Mouse (Mus musculus) granulocyte monocyte progenitor cell, adult 5-6 weeks (primary cell): Measurements from ENCODE around the gene Spint4. TPM values are rescaled to one million over a fixed set of nuclear protein-coding genes. Genes with fewer than 3 reads are reported as not detected.
"Not testable (repeated sequence)": the region's sequence is repeated elsewhere in the genome, so short reads cannot be mapped to it uniquely, and the experiment has no call there.

Experiments used
- ATAC-seq: replicated peaks from 2 replicates; pipeline ENCODE4 v1.8.0; 2016; ENCODE audit warnings: mild to moderate bottlenecking, moderate TSS enrichment, inconsistent platforms; ENCODE audit not compliant: poor library complexity, severe bottlenecking
- total RNA-seq, 2 experiments: library from RNA; stranded (forward) in 1 of 2; stranded (reverse) in 1 of 2; fragments of 200-712, 200-1000 nt in 1 of 2; fragments of >200 nt in 1 of 2; fragmentation: Nextera tagmentation in 1 of 2; gene quantifications; 2 replicates each; pipeline ENCODE4 v1.2.3; 2014 to 2017

Gene Spint4
- total RNA-seq (2014; fragmentation: Nextera tagmentation) (not detected in 2 replicates), total RNA-seq (2017) (not detected in 2 replicates)

DNA sequence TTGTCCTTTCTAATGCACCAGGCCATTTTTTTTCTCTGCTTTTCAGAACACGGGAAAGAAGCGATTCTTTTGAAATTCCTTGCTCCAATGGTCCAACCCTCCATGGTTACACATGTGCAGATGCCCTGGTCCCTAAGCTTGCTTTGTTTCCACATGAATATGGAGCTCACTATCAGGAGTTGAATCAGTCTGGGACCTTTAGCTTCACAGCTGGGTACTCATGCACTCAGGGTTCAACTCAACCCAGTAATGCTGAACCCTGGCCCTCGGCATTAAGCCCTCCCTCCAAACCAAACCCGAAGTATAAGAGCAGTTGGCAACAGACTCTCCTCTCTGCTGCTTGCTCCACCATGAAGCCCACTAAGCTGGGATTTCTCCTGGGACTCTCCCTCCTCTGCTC is at the start of gene Spint4:
Gene Spint4, plus strand, starts transcription at position 301 of the 400 bp plus-strand sequence.
- no peak for ATAC-seq

- ATAC-seq = peak; percentile 98
Observed at GRCm38 (mm10) chr2:164655858-164656257, 42.4 kb upstream of the Spint4 start, which contains the start of gene Wfdc10. Gene Wfdc10 (plus strand): TSS chr2:164656046.

- ATAC-seq = no peak
Observed at GRCm38 (mm10) chr2:164656483-164656882, 41.8 kb upstream of the Spint4 start, which contains the start of gene Wfdc9. Gene Wfdc9 (minus strand): TSS chr2:164656583.

GRCm38 (mm10) chr2:164664851-164665250 is 33.5 kb upstream of the Spint4 start:
- ATAC-seq = no peak

DNA sequence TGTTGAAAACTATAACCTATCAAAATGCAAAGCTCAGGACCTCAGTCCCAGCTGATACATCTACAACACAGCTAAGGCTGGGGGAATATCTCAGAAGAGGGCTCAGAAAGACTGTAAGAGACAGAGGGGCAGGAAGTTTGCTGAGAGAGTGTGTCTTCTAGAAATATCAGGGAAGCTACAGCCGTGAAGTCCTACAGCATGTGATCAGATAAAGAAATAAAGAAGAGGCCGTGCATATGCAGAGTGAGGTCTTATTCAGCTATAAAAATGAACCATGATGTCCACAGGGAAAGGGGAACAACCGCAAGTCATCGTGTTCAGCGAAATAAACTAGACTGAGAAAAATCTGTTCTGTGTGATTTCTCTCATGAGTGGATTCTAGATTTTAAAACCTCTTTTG is 28.0 kb upstream of the Spint4 start:
- ATAC-seq = no peak

DNA sequence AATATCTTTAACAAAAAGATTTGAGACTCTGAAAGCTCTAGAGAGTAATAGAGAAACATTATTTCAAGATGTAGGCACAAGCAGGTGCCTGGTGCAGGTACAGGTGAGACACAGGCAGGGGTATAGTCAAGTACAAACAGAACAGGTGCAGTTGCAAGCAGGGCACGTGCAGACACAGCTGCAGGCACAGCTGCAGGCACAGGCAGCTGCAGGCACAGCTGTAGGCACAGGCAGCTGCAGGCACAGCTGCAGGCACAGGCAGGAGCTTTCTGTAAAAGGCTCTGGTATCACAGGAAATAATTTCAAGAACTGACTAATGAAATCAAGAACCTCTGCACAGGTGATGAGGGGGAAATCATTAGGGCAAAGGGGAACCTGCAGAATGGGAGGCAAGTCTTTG is 27.4 kb upstream of the Spint4 start:
- ATAC-seq = no peak

DNA sequence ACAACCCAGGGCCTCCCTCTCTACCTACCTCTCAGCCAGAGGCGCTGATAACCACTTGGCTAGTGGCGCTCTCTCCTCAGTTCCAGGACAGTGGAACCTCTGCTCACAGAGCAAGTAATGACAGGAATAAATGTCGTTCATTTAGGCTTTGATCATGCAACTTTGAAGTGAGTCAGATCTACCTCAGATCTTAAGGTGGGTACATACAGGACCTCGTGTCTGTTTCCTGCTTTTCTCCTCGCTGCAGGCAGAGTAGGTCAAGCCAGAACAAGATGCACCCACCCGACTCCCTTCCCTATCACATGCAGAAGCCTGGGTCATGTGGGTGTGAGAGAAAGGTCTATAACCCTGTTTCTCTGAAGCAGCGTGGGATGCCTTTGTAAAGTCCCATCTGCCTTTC is 24.3 kb upstream of the Spint4 start, which contains the start of gene Wfdc11:
Gene Wfdc11, minus strand, starts transcription at position 101 of the 400 bp plus-strand sequence.
- no peak for ATAC-seq

- no peak for ATAC-seq
Observed at GRCm38 (mm10) chr2:164676103-164676502, 22.2 kb upstream of the Spint4 start.

DNA sequence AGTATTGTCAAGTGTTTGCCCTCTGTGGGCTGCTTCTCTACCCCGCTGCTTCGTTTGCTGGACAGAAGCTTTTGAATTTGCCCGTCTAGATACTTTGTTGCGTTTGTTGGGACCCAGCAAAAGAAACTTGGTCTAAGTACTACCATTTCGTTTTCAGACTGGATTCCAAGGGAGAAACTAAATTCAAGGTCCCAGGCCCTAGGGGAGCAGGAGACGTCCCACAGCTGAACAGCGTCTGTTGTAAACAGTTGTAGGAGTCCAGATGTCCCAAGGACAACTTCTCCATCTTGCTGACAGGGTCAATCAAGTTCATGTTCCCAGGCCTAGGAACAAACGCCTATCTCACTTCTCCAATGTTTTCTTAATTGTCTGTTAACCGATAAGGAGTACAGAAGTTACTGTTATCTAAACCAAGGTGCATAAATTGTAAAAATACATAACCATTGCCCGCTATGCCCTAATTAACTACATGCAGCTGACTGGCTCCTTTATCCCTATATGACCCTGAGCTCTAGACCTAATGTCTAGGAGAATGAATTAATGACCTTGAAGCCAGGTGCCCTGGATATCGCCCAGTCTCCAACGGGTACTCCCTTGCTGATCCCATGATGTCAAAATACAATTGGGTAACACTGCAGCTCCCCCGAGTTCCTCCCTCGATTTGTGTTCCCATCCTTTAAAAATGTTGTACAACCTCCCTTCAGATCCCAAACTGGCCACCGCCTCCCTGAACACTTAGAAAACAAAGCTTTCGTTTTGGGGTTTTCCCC is 21.2 kb upstream of the Spint4 start:
- no peak for ATAC-seq

DNA sequence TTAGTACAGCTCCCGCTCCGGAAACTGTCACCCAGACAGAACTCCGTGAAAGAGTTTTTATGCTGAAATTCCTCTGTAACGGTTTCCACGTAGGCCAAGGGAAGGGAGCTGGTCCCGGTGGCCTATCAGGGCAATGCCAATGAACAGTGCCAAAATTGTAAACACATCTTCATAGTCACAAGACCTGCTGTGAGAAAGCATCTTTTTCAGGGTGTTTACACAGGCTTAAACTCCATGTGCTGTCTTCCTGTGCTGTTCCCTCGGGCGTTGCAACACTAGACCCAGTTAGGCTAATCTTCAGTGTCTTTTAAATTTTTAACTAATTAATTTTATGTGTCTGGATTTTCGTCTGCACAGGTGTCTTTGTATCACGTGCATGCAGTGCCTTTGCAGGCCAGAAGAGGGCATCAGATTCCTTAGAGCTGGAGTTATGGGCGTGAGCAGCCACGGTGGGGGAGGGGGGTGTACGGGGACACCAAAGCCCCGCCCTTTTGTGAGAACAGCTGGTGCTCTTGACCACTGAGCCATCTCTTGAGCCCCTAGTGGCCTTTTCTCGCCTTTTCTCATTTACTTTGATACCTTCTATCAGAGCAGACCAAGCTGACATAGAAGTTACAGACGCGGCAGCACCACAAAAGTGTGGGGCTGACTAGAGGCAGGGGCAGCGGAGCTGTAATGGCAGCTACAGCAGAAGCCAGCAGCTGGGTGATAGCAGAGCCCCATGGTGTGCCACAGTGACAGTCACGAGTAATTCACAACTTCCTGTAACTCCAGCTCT is 19.3 kb upstream of the Spint4 start:
- ATAC-seq = peak; percentile 93

DNA sequence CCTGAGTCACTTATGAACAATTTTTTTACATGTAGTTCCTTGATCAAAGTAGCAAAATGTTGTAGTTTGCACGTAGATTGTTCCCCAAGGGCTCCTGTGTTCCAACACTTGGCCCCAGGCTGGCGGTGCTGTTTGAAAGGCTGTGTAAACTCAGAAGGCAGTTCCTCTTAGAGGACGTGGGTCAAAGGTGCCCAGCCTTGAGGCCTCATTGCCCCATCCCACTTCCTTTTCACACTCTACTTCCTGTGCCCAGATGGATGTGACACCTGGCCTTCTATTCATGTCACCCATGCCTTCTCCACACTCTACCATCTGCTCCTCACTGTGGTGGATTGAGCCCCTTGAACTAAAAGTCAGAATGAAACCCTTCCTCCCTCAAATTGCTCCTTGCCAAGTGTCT is 18.4 kb upstream of the Spint4 start:
- ATAC-seq = peak; percentile 71

GRCm38 (mm10) chr2:164684807-164685206 is 13.5 kb upstream of the Spint4 start, which contains the start of gene Wfdc13:
Gene Wfdc13 (plus strand): TSS chr2:164685107.
- no peak for ATAC-seq

- no peak for ATAC-seq
Observed at GRCm38 (mm10) chr2:164700959-164701358, 2.7 kb downstream of the Spint4 start.

- no peak for ATAC-seq
Observed at GRCm38 (mm10) chr2:164701761-164702160, 3.5 kb downstream of the Spint4 start.

GRCm38 (mm10) chr2:164704235-164704634 is 5.9 kb downstream of the Spint4 start:
- ATAC-seq = no peak

DNA sequence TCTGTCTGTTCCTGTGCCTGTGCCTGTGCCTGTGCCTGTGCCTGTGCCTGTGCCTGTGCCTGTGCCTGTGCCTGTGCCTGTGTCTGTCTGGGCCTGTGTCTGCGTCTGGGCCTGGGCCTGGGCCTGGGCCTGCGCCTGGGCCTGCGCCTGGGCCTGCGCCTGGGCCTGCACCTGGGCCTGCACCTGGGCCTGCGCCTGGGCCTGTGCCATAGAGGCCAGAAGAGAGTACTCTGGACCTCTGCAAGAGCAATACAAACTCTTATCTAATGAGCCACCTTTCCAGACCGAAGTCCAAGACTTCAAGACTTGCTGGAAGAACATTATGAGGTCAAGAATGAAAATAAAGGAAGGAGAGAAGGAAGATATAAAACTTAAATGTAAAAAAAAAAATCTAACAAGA is 7.0 kb downstream of the Spint4 start:
- ATAC-seq = no peak

DNA sequence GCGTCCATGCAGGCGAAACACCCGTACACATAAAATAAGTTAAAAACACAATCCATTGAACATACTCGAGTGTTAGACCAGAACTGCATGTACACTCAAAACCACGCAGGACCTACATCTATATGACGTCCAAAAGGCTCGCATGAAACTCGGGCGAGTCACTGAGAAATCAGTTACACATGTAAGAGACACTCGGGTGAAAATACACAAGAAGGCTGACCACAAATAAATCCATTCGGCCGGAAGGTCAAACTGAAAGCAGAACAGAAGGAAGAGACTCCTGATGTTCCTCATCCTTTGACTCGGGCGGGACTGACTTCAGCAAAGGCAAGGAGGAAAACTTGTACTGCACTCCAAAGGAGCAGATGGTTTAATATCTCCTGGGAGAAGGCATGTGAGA is 7.7 kb downstream of the Spint4 start:
- ATAC-seq = no peak

DNA sequence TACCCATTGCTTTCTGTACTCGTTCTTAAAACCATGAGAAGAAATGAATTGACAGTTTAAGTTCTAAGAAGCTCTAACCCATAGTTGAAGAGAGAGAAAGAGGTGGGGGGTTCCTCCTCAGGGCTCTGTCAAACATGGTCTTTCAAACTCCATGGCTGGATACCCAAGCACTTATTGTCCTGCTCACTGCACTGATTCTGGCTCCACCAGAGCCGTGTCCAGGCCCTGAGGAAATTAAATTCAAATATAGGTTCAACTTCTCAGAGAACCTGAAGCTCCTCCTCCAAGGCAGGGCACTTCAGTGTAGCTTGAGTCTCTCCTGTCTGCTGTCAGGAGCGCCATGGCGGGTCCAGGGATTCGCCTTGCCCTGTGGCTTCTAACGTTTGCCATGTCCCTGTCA is 16.7 kb downstream of the Spint4 start, which contains the start of gene Spint5:
Gene Spint5, plus strand, starts transcription at position 301 of the 400 bp plus-strand sequence.
- ATAC-seq = no peak

GRCm38 (mm10) chr2:164716194-164716786 is 18.0 kb downstream of the Spint4 start:
- ATAC-seq = not testable (repeated sequence)

- no peak for ATAC-seq
Observed at GRCm38 (mm10) chr2:164723276-164723675, 25.0 kb downstream of the Spint4 start.
